Mouse (Mus musculus): ENCODE results near the gene Tnfaip1.

DNA sequence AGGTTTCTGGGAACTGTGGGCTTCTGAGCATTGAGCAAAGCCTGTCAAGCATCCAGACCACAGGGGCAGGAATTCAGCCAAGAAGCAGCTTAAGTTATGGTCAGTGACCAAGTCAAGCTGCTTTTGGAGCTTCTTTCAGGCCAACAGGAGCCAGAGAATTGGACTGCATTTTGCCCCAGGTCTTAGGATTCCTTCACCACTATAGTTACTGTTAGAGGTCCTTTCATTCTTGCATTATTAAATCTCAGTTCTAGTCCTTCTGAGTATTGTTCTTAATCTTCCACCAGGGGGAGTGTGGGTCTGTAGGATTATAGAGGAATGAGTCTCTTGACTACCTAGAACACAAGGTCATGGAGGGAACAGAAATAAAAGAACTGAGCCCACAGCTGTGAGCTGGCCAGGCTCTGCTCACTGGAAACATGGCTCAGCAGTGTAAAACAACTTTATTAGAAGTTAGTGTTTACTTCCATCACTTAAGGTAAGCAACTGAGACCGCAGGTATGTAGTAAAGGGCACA, 13.6 kb downstream of the Tnfaip1 start:
- TF ChIP-seq CTCF (conservative IDR thresholded peaks at IDR 0.05 in 1 of 2, IDR thresholded peaks at IDR 0.05 in 1 of 2; ENCODE audit: low read depth in 2 of 2, low read length in 2 of 2), result peak; percentile 29 to 68; a peak in 3 of 4 replicates
- no peak for TF ChIP-seq HCFC1 (IDR thresholded peaks at IDR 0.05; ENCODE audit: low read depth, low read length)
- TF ChIP-seq NRF1 (IDR thresholded peaks at IDR 0.05; ENCODE audit: low read depth, low read length), result no peak
- no peak for TF ChIP-seq SIN3A (IDR thresholded peaks at IDR 0.05; ENCODE audit: low read length)
- TF ChIP-seq SMC3 (IDR thresholded peaks at IDR 0.05; ENCODE audit: low read depth, low read length), result peak; percentile 54
- no peak; the same call in 1 of the 2 replicates for TF ChIP-seq POLR2A (IDR thresholded peaks at IDR 0.05; ENCODE audit: low read depth, low read length)
- TF ChIP-seq MAX (IDR thresholded peaks at IDR 0.05; ENCODE audit: low read length), result no peak
- TF ChIP-seq USF1 (IDR thresholded peaks at IDR 0.05; ENCODE audit: low read depth, low read length), result no peak
- TF ChIP-seq E2F4 (IDR thresholded peaks at IDR 0.05; ENCODE audit: insufficient replicate concordance, low read depth, low read length), result no peak
- no peak for TF ChIP-seq UBTF (IDR thresholded peaks at IDR 0.05; ENCODE audit: low read depth, low read length)
- TF ChIP-seq MAFK (IDR thresholded peaks at IDR 0.05; ENCODE audit: insufficient replicate concordance, low read length), result no peak
- TF ChIP-seq GABPA (IDR thresholded peaks at IDR 0.05; ENCODE audit: insufficient replicate concordance, low read depth, low read length), result no peak
